Mouse (Mus musculus) liver, embryonic 11.5 days (tissue): ENCODE data around the gene Irgq. TPM values are rescaled to one million over a fixed set of nuclear protein-coding genes. Genes with fewer than 3 reads are reported as not detected.

Source experiments
- ATAC-seq: fragments of 200-750 bp; cut with Nextera tagmentation; replicated peaks from 2 replicates; pipeline ENCODE4 v1.8.0; 2017; ENCODE audit warnings: moderate number of reproducible peaks, mild to moderate bottlenecking, moderate TSS enrichment, moderate library complexity; ENCODE audit not compliant: low FRiP score
- DNase-seq: peaks from one replicate; pipeline ENCODE4 v3.0.0-alpha.2; 2017; ENCODE audit warnings: low spot score
- H3K27ac ChIP-seq: fragments of 300-500 bp; sonication (generic); 2 replicates; pipeline ENCODE4 v1.5.1; 2014; ENCODE audit warnings: mild to moderate bottlenecking, low read depth, low read length, control low read depth
- H3K27me3 ChIP-seq: fragments of 300-500 bp; sonication (generic); replicated peaks from 2 replicates; pipeline ENCODE4 v1.6.1; 2014; ENCODE audit warnings: low read length, mixed read lengths; ENCODE audit not compliant: control insufficient read depth, insufficient read depth
- H3K36me3 ChIP-seq: fragments of 300-500 bp; sonication (generic); 2 replicates; pipeline ENCODE4 v1.6.1; 2014; ENCODE audit warnings: mild to moderate bottlenecking, low read length, moderate library complexity, mixed read lengths; ENCODE audit not compliant: control insufficient read depth, insufficient read depth
- H3K4me1 ChIP-seq: fragments of 300-500 bp; sonication (generic); replicated peaks from 2 replicates; pipeline ENCODE4 v1.6.1; 2014; ENCODE audit warnings: low read length, mixed read lengths; ENCODE audit not compliant: control insufficient read depth, insufficient read depth
- H3K4me2 ChIP-seq: fragments of 300-500 bp; sonication (generic); 2 replicates; pipeline ENCODE4 v1.6.1; 2014; ENCODE audit warnings: mild to moderate bottlenecking, control low read depth, moderate library complexity
- H3K4me3 ChIP-seq: fragments of 300-500 bp; sonication (generic); 2 replicates; pipeline ENCODE4 v1.5.1; 2014; ENCODE audit warnings: low read depth, low read length, control low read depth
- H3K9ac ChIP-seq: fragments of 300-500 bp; sonication (generic); 2 replicates; pipeline ENCODE4 v1.6.1; 2014; ENCODE audit warnings: low read depth, low read length, control low read depth
- H3K9me3 ChIP-seq: fragments of 300-500 bp; sonication (generic); 2 replicates; pipeline ENCODE4 v1.6.1; 2016; ENCODE audit warnings: low read length, inconsistent platforms, mixed read lengths; ENCODE audit not compliant: control insufficient read depth
- WGBS: fragments of 180-500 bp; shearing (Covaris S2); extraction: QIAGEN DNeasy Blood & Tissue Kit; methylation state at CpG from one replicate; pipeline ENCODE4 v1.1.7; 2014; 5-methylcytosine and 5-hydroxymethylcytosine counted together
- polyA plus RNA-seq: library from polyadenylated mRNA; unstranded; fragments of >200 nt; fragmentation: Nextera tagmentation; extraction: Ambion mirVana; gene quantifications from 2 replicates; pipeline ENCODE4 v1.2.1, GENCODE M21; 2014

Irgq gene
- polyA plus RNA-seq, 1 experiment from 2014 or later = 4.1 TPM

DNA sequence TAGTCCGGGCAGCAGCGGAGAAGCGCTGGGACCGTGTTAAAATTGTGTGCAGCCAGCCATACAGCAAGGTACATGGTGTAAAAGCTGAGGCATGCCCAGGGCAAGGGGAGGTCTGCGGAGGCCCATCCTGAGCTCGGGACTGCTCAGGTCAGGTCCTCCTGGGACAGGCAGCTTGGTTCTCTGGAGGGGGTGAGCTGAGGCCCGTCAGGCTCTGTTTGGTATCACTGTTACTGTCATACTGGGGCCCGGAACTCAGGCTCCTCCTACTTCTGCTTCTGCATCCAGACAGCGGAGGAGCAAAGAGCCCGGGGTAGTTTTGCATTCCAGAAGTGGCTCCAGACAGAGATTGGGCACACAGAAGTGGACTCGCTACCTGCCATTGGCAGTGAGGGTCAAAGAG lies 35.1 kb downstream of the Irgq start:
- Histone ChIP-seq H3K27me3 (no peaks in the 10 kb centered on the region), H3K4me2 (no peak overlapping the region), H3K36me3 (peaks cover 17% of the 10 kb centered on the region; the same call in 1 of the 2 replicates), H3K9me3 (no peaks in the 10 kb centered on the region), H3K4me3 (no peak overlapping the region), H3K4me1 (no peaks in the 10 kb centered on the region), H3K9ac (no peak overlapping the region), H3K27ac (no peak overlapping the region)
- ATAC-seq (no peak), DNase-seq (no peak)
- WGBS = 91% methylated on average over 11 of the region's 11 CpGs

DNA sequence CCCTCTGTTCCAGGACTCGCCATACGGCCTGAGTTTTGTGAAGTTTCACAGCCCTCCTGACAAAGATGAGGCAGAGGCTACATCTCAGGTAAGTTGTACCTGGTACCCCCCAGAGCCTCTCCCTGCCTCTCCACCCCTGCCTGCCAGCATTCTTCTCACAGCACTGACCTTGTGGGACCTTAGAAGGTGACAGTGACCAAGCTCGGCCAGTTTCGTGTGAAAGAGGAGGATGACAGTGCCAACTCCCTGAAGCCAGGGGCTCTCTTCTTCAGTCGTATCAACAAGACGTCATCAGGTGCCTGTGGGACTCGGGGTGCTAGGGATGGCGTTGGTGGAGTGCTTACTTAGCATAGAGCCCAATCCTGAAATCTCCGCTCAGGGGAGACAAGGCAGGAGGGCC lies 35.7 kb downstream of the Irgq start:
- H3K36me3 ChIP-seq = peaks cover 18% of the 10 kb centered on the region; the same call in 1 of the 2 replicates
- no peaks in the 10 kb centered on the region for H3K9me3 ChIP-seq
- no peak overlapping the region for H3K4me3 ChIP-seq
- H3K27me3 ChIP-seq = no peaks in the 10 kb centered on the region
- no peak overlapping the region for H3K27ac ChIP-seq
- H3K4me1 ChIP-seq = no peaks in the 10 kb centered on the region
- ATAC-seq (no peak), DNase-seq (no peak)
- H3K4me2 ChIP-seq = no peak overlapping the region
- no peak overlapping the region for H3K9ac ChIP-seq
- 88% methylated on average over 9 of the region's 9 CpGs for WGBS

DNA sequence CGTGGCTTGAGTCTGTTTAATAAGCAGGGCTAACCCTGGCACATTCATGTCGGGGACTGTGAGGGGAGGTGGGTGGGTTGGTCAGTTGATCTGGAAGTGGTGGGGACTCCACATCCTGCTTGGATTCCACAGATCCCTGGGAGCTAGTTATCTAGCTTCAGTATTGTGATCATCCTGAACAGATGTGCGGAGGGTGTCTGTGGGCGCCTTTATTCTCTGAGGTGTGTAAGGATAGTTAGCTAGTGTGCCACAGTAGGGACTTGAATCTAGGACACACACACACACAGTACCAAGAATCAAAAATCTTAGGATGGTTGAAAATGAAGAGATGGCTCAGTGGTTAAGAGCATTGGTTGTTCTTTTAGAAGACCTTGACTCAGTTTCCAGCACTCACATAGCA lies 38.0 kb downstream of the Irgq start:
- H3K9me3 ChIP-seq = no peaks in the 10 kb centered on the region
- no peaks in the 10 kb centered on the region for H3K27me3 ChIP-seq
- no peak overlapping the region for H3K4me3 ChIP-seq
- no peak overlapping the region for H3K4me2 ChIP-seq
- no peak overlapping the region for H3K27ac ChIP-seq
- WGBS = 83% methylated on average over 4 of the region's 4 CpGs
- DNase-seq = no peak
- no peaks in the 10 kb centered on the region for H3K4me1 ChIP-seq
- no peak overlapping the region for H3K9ac ChIP-seq
- H3K36me3 ChIP-seq = peaks cover 18% of the 10 kb centered on the region; the same call in 1 of the 2 replicates
- ATAC-seq = no peak

DNA sequence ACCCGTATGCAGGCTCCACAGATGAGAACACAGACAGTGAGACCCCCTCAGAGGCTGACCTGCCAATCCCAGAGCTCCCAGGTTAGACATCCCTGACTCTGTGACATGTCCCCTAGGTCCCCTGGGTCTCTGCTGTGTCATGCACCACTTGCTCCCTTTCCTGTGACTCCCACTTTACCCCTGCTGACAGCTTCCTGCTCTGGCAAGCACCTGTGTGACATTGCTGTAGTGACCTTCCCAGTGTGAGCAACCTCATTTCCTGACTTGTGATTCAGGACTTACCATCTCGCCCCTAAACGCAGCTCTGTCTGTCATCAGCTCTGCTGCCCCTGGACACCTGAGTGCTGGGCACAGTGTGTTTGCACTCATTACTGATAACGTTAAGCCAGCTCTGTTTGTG lies 40.6 kb downstream of the Irgq start:
- Histone ChIP-seq H3K9ac (no peak overlapping the region), H3K4me3 (no peak overlapping the region), H3K27me3 (no peaks in the 10 kb centered on the region), H3K4me1 (no peaks in the 10 kb centered on the region), H3K36me3 (peaks cover 15% of the 10 kb centered on the region; the same call in 1 of the 2 replicates), H3K27ac (no peak overlapping the region), H3K4me2 (no peak overlapping the region), H3K9me3 (no peaks in the 10 kb centered on the region)
- WGBS = 78% methylated on average over 4 of the region's 4 CpGs
- DNase-seq (no peak), ATAC-seq (no peak)

DNA sequence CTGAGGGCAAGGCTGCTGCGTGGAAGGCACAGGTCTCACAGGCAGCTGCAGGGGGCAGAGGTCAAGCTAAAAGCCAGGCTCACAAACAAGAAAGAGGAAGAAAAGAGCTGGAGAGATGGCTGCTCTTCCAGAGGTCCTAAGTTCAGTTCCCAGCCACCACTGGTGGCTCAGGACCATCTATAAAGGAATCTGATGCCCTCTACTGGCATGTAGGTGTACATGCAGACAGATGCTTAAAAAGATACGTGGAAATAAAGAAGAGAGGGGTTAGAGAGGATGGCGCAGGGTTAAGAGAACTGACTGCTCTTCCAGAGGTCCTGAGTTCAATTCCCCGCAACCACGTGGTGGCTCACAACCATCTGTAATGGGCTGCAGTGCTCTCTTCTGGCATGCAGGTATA lies 42.0 kb downstream of the Irgq start:
- Histone ChIP-seq H3K36me3 (peaks cover 10% of the 10 kb centered on the region; the same call in 1 of the 2 replicates), H3K4me3 (no peak overlapping the region), H3K27me3 (no peaks in the 10 kb centered on the region), H3K9ac (no peak overlapping the region), H3K4me1 (no peaks in the 10 kb centered on the region), H3K4me2 (no peak overlapping the region), H3K9me3 (no peaks in the 10 kb centered on the region), H3K27ac (no peak overlapping the region)
- ATAC-seq (no peak; the same call in 1 of the 2 replicates), DNase-seq (no peak)
- 64% methylated on average over 5 of the region's 5 CpGs for WGBS

DNA sequence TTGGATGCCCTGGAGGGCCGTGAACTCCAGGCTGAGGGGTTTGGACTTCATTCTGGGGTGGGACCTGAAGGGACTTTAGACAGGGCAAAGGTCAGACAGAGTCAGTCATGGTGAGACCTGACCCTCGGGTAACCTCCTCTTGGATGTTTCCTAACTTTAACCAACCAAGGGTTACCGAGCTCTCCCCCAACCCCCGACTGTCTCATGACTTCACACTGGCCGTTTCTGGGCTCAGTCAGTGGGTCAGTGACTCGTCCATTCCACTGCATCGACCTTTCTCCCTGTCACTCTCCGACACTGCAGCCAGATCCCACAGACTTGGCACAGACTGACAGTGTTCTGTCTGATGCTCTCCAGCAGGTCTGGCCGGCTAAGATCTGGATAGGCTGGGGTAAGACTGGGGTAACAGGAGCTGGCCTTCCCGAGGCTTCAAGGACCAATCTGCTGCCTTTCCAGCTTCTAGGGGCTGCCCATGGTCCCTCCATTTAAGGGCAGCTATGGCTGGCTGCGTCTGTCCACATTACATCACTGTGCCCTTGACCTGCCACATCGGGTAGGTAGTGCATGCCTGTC lies 43.8 kb downstream of the Irgq start:
- WGBS = 62% methylated on average over 12 of the region's 12 CpGs
- Histone ChIP-seq H3K9ac (no peak overlapping the region), H3K27me3 (no peaks in the 10 kb centered on the region), H3K9me3 (no peaks in the 10 kb centered on the region), H3K36me3 (peaks cover 3% of the 10 kb centered on the region; the same call in 1 of the 2 replicates), H3K4me1 (no peaks in the 10 kb centered on the region), H3K27ac (no peak overlapping the region), H3K4me2 (no peak overlapping the region), H3K4me3 (no peak overlapping the region)
- DNase-seq (no peak), ATAC-seq (peak; percentile 38)

DNA sequence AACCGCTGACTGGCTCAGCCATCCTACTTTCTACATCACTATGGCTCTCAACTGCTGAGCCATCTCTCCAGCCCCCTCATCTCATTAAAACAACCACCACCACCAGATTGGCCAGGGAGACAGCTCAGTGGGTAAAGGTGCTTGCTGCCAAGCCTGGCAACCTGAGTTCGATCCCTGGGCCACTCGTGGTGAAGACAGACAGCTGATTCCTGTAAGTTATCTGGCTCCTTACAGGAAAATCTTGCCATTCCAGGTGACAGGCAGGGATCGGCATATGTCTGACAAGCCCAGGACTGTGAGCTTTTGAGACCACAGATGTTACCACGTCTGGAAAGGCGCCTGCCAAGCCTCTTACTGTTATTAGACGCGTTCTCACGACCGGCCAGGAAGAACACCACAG lies 47.3 kb downstream of the Irgq start:
- no peak for ATAC-seq
- no peak overlapping the region for H3K4me2 ChIP-seq
- H3K9ac ChIP-seq = no peak overlapping the region
- no peaks in the 10 kb centered on the region for H3K4me1 ChIP-seq
- 91% methylated on average over 10 of the region's 10 CpGs for WGBS
- H3K4me3 ChIP-seq = no peak overlapping the region
- H3K9me3 ChIP-seq = no peaks in the 10 kb centered on the region
- no peak for DNase-seq
- H3K36me3 ChIP-seq = no peaks in the 10 kb centered on the region; the same call in 1 of the 2 replicates
- H3K27me3 ChIP-seq = no peaks in the 10 kb centered on the region
- no peak overlapping the region for H3K27ac ChIP-seq

DNA sequence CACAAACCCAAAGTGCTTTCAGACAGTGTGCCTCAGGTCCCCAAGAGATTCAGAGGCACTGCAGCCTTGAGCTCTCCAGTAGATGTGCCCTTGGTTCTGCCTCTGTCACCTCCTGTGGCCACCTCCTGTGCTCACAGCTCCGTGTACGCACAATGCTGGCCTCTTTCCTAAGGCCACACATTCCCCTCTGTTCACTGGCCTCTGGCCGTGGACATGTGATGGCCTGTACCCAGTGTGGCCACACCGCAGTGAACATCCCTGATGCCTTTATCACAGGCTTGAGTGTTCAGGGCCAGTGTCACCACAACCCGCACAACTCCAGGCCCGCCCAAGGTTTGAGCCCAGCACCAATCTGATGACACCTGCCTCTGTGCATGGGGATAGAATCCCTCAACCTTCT lies 54.4 kb downstream of the Irgq start:
- H3K36me3 ChIP-seq = no peaks in the 10 kb centered on the region
- no peak overlapping the region for H3K4me2 ChIP-seq
- H3K4me1 ChIP-seq = peaks cover 10% of the 10 kb centered on the region
- no peak for ATAC-seq
- DNase-seq = no peak
- 82% methylated on average over 6 of the region's 6 CpGs for WGBS
- no peaks in the 10 kb centered on the region for H3K9me3 ChIP-seq
- H3K9ac ChIP-seq = no peak overlapping the region
- peaks cover 32% of the 10 kb centered on the region for H3K27me3 ChIP-seq
- H3K4me3 ChIP-seq = no peak overlapping the region
- no peak overlapping the region for H3K27ac ChIP-seq

DNA sequence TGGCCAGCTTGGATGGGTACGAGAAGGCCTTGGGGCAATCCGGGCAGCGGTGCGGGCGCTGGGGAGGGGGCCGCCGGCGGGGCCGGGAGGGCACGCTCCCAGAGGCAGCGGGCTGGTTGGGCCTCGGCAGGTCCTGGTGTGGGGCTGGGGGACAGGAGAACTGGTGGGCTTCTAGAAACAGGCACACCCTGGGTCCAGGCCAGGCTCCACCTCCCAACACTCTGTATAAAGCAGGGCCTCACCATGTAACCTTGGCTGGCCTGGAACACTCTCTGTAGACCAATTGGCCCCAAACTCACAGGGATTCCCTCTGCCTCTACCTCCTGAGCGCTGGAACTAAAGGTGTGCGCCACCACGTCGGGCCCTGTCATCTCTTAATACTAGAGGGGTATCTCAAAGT lies 55.5 kb downstream of the Irgq start:
- Histone ChIP-seq H3K4me3 (no peak overlapping the region), H3K4me2 (no peak overlapping the region), H3K4me1 (peaks cover 10% of the 10 kb centered on the region), H3K36me3 (no peaks in the 10 kb centered on the region), H3K9me3 (no peaks in the 10 kb centered on the region), H3K9ac (no peak overlapping the region), H3K27ac (no peak overlapping the region), H3K27me3 (peaks cover 32% of the 10 kb centered on the region)
- DNase-seq = no peak
- no peak for ATAC-seq
- WGBS = 22% methylated on average over 16 of the region's 16 CpGs
